Mouse (Mus musculus) CH12.LX (cell line): ENCODE measurements at regions not wholly inside any gene's neighbourhood (a gene's known extent, or its start where the extent isn't known, plus 50 kb on each side); places are given as distances from the start of the nearest gene placed in this dataset.

Experiments used
- DNase-seq: peaks from one replicate; pipeline ENCODE4 v3.0.0-alpha.2; 2013; ENCODE audit errors: extremely low read depth
- H3K27ac ChIP-seq: 2 replicates; pipeline ENCODE4 v1.5.1; 2012; ENCODE audit warnings: low read depth, mild to moderate bottlenecking, control low read depth, moderate library complexity; ENCODE audit not compliant: insufficient read depth
- H3K27me3 ChIP-seq: replicated peaks from 2 replicates; pipeline ENCODE3; 2012; ENCODE audit warnings: inconsistent platforms
- H3K36me3 ChIP-seq, 2 experiments: replicated peaks in 1 of 2; 2 replicates each; pipeline versions ENCODE3 to v1.6.1; 2012; ENCODE audit warnings: inconsistent platforms in 1 of 2, low read length in 1 of 2, mild to moderate bottlenecking in 1 of 2, mixed read lengths in 1 of 2, moderate library complexity in 1 of 2; ENCODE audit not compliant: control insufficient read depth in 1 of 2, insufficient read depth in 1 of 2
- H3K4me1 ChIP-seq, 2 experiments: 2 replicates each; pipeline ENCODE4 v1.6.1; 2012; ENCODE audit warnings: inconsistent platforms in 1 of 2, moderate library complexity in 1 of 2; ENCODE audit not compliant: insufficient read depth in 2 of 2, control insufficient read depth in 1 of 2
- H3K4me2 ChIP-seq: 2 replicates; pipeline ENCODE4 v1.6.1; 2012; ENCODE audit warnings: low read depth, mild to moderate bottlenecking, control low read depth; ENCODE audit not compliant: poor library complexity, insufficient read depth, severe bottlenecking
- H3K4me3 ChIP-seq, 3 experiments: fragments of 150-350 bp in 1 of 3; sonication (generic) in 1 of 3; replicated peaks in 1 of 3; 2 replicates each; pipeline versions ENCODE3 to v1.5.1; 2011 to 2012; ENCODE audit warnings: low read depth in 2 of 3, low read length in 2 of 3, mild to moderate bottlenecking in 2 of 3, moderate library complexity in 2 of 3, control low read depth in 1 of 3, improper control_type of control experiment in 1 of 3, inconsistent platforms in 1 of 3, mixed read lengths in 1 of 3; ENCODE audit not compliant: poor library complexity in 1 of 3
- H3K79me2 ChIP-seq: replicated peaks from 2 replicates; pipeline ENCODE4 v1.6.1; 2012; ENCODE audit warnings: mild to moderate bottlenecking, moderate library complexity; ENCODE audit not compliant: control insufficient read depth, poor library complexity, insufficient read depth, severe bottlenecking; ENCODE audit errors: extremely low read depth
- H3K9ac ChIP-seq: 2 replicates; pipeline ENCODE4 v1.6.1; 2012; ENCODE audit warnings: low read depth, mild to moderate bottlenecking, control low read depth, moderate library complexity; ENCODE audit not compliant: insufficient read depth
- H3K9me3 ChIP-seq: replicated peaks from 2 replicates; pipeline ENCODE3; 2012; ENCODE audit warnings: low read length, inconsistent platforms, mixed read lengths
- BHLHE40 ChIP-seq: IDR thresholded peaks from 2 replicates; pipeline ENCODE4 v1.6.1; 2011; ENCODE audit warnings: mild to moderate bottlenecking, low read depth, low read length, improper control_type of control experiment
- CHD1 ChIP-seq: IDR thresholded peaks from 2 replicates; pipeline ENCODE4 v1.6.1; 2012; ENCODE audit warnings: low read depth, low read length, improper control_type of control experiment, inconsistent platforms
- CTCF ChIP-seq, 2 experiments: IDR thresholded peaks in 1 of 2; conservative IDR thresholded peaks in 1 of 2; 2 replicates each; pipeline ENCODE4 v1.5.1; 2011 to 2012; ENCODE audit warnings: low read depth in 2 of 2, low read length in 2 of 2, improper control_type of control experiment in 1 of 2, inconsistent platforms in 1 of 2, mild to moderate bottlenecking in 1 of 2, moderate library complexity in 1 of 2
- ELF1 ChIP-seq: IDR thresholded peaks from 2 replicates; pipeline ENCODE4 v1.6.1; 2014; ENCODE audit warnings: low read depth, mild to moderate bottlenecking, inconsistent platforms, low read length, improper control_type of control experiment
- EP300 ChIP-seq: IDR thresholded peaks from 2 replicates; pipeline ENCODE4 v1.6.1; 2011; ENCODE audit warnings: low read length, improper control_type of control experiment
- GABPA ChIP-seq: IDR thresholded peaks from 2 replicates; pipeline ENCODE4 v1.6.1; 2012; ENCODE audit warnings: low read depth, low read length, improper control_type of control experiment, inconsistent platforms; ENCODE audit not compliant: insufficient replicate concordance
- IRF4 ChIP-seq: IDR thresholded peaks from 2 replicates; pipeline ENCODE4 v1.6.1; 2014; ENCODE audit warnings: low read depth, mild to moderate bottlenecking, inconsistent platforms, low read length, improper control_type of control experiment
- JUN ChIP-seq: IDR thresholded peaks from 2 replicates; pipeline ENCODE4 v1.6.1; 2011; ENCODE audit warnings: low read depth, mild to moderate bottlenecking, low read length, improper control_type of control experiment, moderate library complexity; ENCODE audit not compliant: insufficient read depth
- JUND ChIP-seq: conservative IDR thresholded peaks from 2 replicates; pipeline ENCODE4 v1.6.1; 2011; ENCODE audit warnings: low read depth, low read length, improper control_type of control experiment
- MAFK ChIP-seq: IDR thresholded peaks from 2 replicates; pipeline ENCODE4 v1.6.1; 2011; ENCODE audit warnings: low read length, improper control_type of control experiment; ENCODE audit not compliant: insufficient replicate concordance
- MEF2A ChIP-seq: IDR thresholded peaks from 2 replicates; pipeline ENCODE4 v1.6.1; 2014; ENCODE audit warnings: low read depth, mild to moderate bottlenecking, inconsistent platforms, low read length, improper control_type of control experiment, borderline replicate concordance
- MXI1 ChIP-seq: IDR thresholded peaks from 2 replicates; pipeline ENCODE4 v1.6.1; 2011; ENCODE audit warnings: mild to moderate bottlenecking, low read depth, low read length, improper control_type of control experiment
- MYC ChIP-seq: IDR thresholded peaks from 2 replicates; pipeline ENCODE4 v1.6.1; 2011; ENCODE audit warnings: low read depth, mild to moderate bottlenecking, improper control_type of control experiment, low read length
- NELFE ChIP-seq: IDR thresholded peaks from 2 replicates; pipeline ENCODE4 v1.6.1; 2011; ENCODE audit warnings: low read depth, low read length, improper control_type of control experiment
- NRF1 ChIP-seq: IDR thresholded peaks from 2 replicates; pipeline ENCODE4 v1.6.1; 2014; ENCODE audit warnings: low read depth, mild to moderate bottlenecking, inconsistent platforms, low read length, improper control_type of control experiment, moderate library complexity
- PAX5 ChIP-seq: IDR thresholded peaks from 2 replicates; pipeline ENCODE4 v1.6.1; 2012; ENCODE audit warnings: low read length, inconsistent platforms, mixed read lengths
- RAD21 ChIP-seq: IDR thresholded peaks from 2 replicates; pipeline ENCODE4 v1.6.1; 2011; ENCODE audit warnings: low read depth, mild to moderate bottlenecking, low read length, improper control_type of control experiment, moderate library complexity
- SMC3 ChIP-seq: IDR thresholded peaks from 2 replicates; pipeline ENCODE4 v1.6.1; 2011; ENCODE audit warnings: low read depth, low read length, improper control_type of control experiment
- dilution Hi-C: fragments of 300-500 bp; cut with MboI; formaldehyde crosslinking; loops from 2 replicates; pipeline ENCODE4 v1.14.3; 2020; ENCODE audit warnings: low sequenced_read_pairs; ENCODE audit not compliant: extremely low pct_unique_long_range_greater_than_20kb, extremely low pct_ligation_motif_present
- in situ Hi-C: fragments of 300-500 bp; cut with MboI; formaldehyde crosslinking; loops from 3 replicates; pipeline ENCODE4 v1.14.3; 2019; ENCODE audit warnings: low sequenced_read_pairs, low pct_ligation_motif_present, low pct_unique_long_range_greater_than_20kb, mixed read lengths

DNA sequence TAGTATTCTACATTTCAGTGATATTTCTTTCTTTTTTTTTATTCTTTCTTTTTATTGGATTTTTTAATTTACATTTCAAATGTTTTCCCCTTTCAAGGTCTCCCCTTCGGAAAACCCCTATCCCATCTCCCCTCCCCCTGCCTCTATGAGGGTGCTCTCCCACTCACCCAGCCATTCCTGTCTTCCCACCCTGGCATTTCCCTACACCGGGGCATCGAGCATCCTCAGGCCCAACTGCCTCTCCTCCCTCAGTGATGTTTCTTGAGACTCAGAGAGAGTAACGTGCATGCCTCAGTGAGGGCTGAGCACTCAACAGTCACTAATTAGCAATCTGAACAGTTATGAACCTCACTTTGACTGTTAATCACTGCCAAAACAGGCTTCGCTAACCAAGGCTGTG lies 385.6 kb downstream of the Psat1 start:
- Histone ChIP-seq H3K4me1 (peaks cover 0 to 7% of the 10 kb centered on the region in 2 experiments; a peak in 2 of 4 replicates), H3K9ac (no peak overlapping the region), H3K36me3 (no peaks in the 10 kb centered on the region), H3K4me2 (no peak overlapping the region), H3K79me2 (no peaks in the 10 kb centered on the region), H3K9me3 (no peaks in the 10 kb centered on the region), H3K27ac (no peak overlapping the region), H3K27me3 (no peaks in the 10 kb centered on the region), H3K4me3 (no peak overlapping the region)
- in situ Hi-C loops (no loop called here), dilution Hi-C loops (no loop called here)
- TF ChIP-seq CTCF (conservative IDR thresholded peaks at IDR 0.05 in 1 of 2, IDR thresholded peaks at IDR 0.05 in 1 of 2; ENCODE audit: low read depth in 2 of 2, low read length in 2 of 2) (no peak), JUN (no peak), RAD21 (no peak), SMC3 (no peak), NRF1 (no peak), MXI1 (no peak), JUND (no peak), BHLHE40 (no peak)
- no peak for DNase-seq

DNA sequence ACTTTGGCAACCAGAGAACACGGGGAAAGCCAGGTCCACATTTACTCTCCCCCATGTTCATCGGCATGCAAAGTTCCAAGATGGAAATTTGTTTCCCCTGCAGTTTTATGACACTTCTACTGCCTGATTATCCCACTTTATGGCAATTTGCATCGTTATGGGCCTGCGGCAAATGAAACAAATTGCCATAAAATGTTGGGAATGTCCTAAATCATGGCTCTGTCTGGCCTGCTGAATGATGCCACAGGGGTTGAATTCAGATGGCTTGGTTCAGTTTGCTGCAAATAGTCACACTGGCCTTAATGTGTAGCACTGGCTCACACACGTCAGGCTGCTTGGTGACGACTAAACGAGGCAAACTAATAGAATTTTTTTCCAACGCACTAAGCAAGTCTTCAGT lies 393.2 kb downstream of the Psat1 start:
- Histone ChIP-seq H3K9ac (no peak overlapping the region), H3K36me3 (no peaks in the 10 kb centered on the region), H3K27ac (no peak overlapping the region), H3K79me2 (no peaks in the 10 kb centered on the region), H3K9me3 (no peaks in the 10 kb centered on the region), H3K4me3 (no peak overlapping the region), H3K4me2 (no peak overlapping the region), H3K4me1 (no peaks in the 10 kb centered on the region), H3K27me3 (no peaks in the 10 kb centered on the region)
- no peak for DNase-seq
- dilution Hi-C loops (no loop called here), in situ Hi-C loops (no loop called here)
- TF ChIP-seq EP300 (no peak), IRF4 (no peak), NELFE (no peak), BHLHE40 (no peak), PAX5 (no peak), ELF1 (no peak), MAFK (no peak), CTCF (conservative IDR thresholded peaks at IDR 0.05 in 1 of 2, IDR thresholded peaks at IDR 0.05 in 1 of 2; ENCODE audit: low read depth in 2 of 2, low read length in 2 of 2) (no peak), CHD1 (no peak), MYC (no peak), MEF2A (no peak), GABPA (no peak)
